Mouse (Mus musculus) gastrocnemius, adult 2 months (tissue): ENCODE measurements around the gene Garem2. TPM values are rescaled to one million over a fixed set of nuclear protein-coding genes. Genes with fewer than 3 reads are reported as not detected.

ENCODE experiments used
- DNase-seq: peaks from one replicate; pipeline ENCODE4 v3.0.0; 2022
- H3K27ac ChIP-seq: fragments of 200-600 bp; 2 replicates; pipeline ENCODE4 v1.8.1; 2022; ENCODE audit warnings: mild to moderate bottlenecking
- H3K4me3 ChIP-seq: fragments of 200-600 bp; 2 replicates; pipeline ENCODE4 v1.8.1; 2022; ENCODE audit warnings: mild to moderate bottlenecking, moderate library complexity
- CTCF ChIP-seq: fragments of 200-600 bp; IDR thresholded peaks from 2 replicates; pipeline ENCODE4 v1.8.1; 2022; ENCODE audit warnings: antibody characterized with exemption, mild to moderate bottlenecking, moderate library complexity
- intact Hi-C: fragments of 180-260 bp; cut with DNase I; formaldehyde crosslinking; loops from one replicate; pipeline ENCODE4 v1.15.1; 2025
- total RNA-seq, 2 experiments: library from RNA; stranded (reverse); gene quantifications; 2 replicates each; pipeline ENCODE4 v1.2.3; 2021

The Garem2 gene
- total RNA-seq, 2 experiments from 2014 or later: not detected

- intact Hi-C loops: loop anchor here (10.0 kb wide), 1 partner anchor 290 kb away; no protein-coding TSS in a partner anchor
- Histone ChIP-seq H3K27ac (no peak overlapping the region), H3K4me3 (peak overlapping the region; percentile 71)
- no peak for TF ChIP-seq CTCF
- no peak for DNase-seq
These were observed 9.8 kb downstream of the Garem2 start for GRCm38 (mm10) chr5:30114761-30115140.

GRCm38 (mm10) chr5:30115718-30116117, 10.8 kb downstream of the Garem2 start:
- no peak overlapping the region for H3K27ac ChIP-seq
- intact Hi-C loops: loop anchor here (10.0 kb wide), 1 partner anchor 291 kb away; no protein-coding TSS in a partner anchor
- TF ChIP-seq CTCF: peak; percentile 7; the same call in 1 of the 2 replicates
- no peak overlapping the region for H3K4me3 ChIP-seq
- DNase-seq: no peak

- intact Hi-C loops: loop anchor here (10.0 kb wide), 1 partner anchor 293 kb away; no protein-coding TSS in a partner anchor
- Histone ChIP-seq H3K27ac (no peak overlapping the region), H3K4me3 (no peak overlapping the region)
- TF ChIP-seq CTCF: no peak
- DNase-seq: no peak
These were observed 13.1 kb downstream of the Garem2 start for GRCm38 (mm10) chr5:30118018-30118417.

- no peak overlapping the region for H3K4me3 ChIP-seq
- H3K27ac ChIP-seq: no peak overlapping the region
- TF ChIP-seq CTCF: no peak
- intact Hi-C loops: loop anchor here (10.0 kb wide), 1 partner anchor 294 kb away; no protein-coding TSS in a partner anchor
- DNase-seq: no peak
These were observed 14.2 kb downstream of the Garem2 start for GRCm38 (mm10) chr5:30119163-30119562.

GRCm38 (mm10) chr5:30120106-30120505, 15.1 kb downstream of the Garem2 start:
- Histone ChIP-seq H3K4me3 (no peak overlapping the region), H3K27ac (no peak overlapping the region)
- no peak for TF ChIP-seq CTCF
- intact Hi-C loops: no loop called here
- DNase-seq: no peak

GRCm38 (mm10) chr5:30122481-30122880, 17.5 kb downstream of the Garem2 start:
- Histone ChIP-seq H3K4me3 (no peak overlapping the region), H3K27ac (no peak overlapping the region)
- no peak for DNase-seq
- intact Hi-C loops: no loop called here
- no peak for TF ChIP-seq CTCF

GRCm38 (mm10) chr5:30125587-30125986, 20.6 kb downstream of the Garem2 start:
- Histone ChIP-seq H3K27ac (no peak overlapping the region), H3K4me3 (no peak overlapping the region)
- peak; percentile 79 for TF ChIP-seq CTCF
- DNase-seq: no peak
- intact Hi-C loops: no loop called here

- Histone ChIP-seq H3K4me3 (no peak overlapping the region), H3K27ac (peak overlapping the region; percentile 3; the same call in 1 of the 2 replicates)
- no peak for DNase-seq
- intact Hi-C loops: no loop called here
- TF ChIP-seq CTCF: no peak
These were observed 21.8 kb downstream of the Garem2 start for GRCm38 (mm10) chr5:30126756-30127155.

GRCm38 (mm10) chr5:30127921-30128597, 23.1 kb downstream of the Garem2 start:
- intact Hi-C loops: no loop called here

GRCm38 (mm10) chr5:30128680-30129079, 23.7 kb downstream of the Garem2 start:
- H3K27ac ChIP-seq: no peak overlapping the region

More at GRCm38 (mm10) chr5:30127921-30128597, 23.1 kb downstream of the Garem2 start:
- Histone ChIP-seq H3K27ac (no peak overlapping the region), H3K4me3 (no peak overlapping the region)
- DNase-seq: no peak
- TF ChIP-seq CTCF: no peak

GRCm38 (mm10) chr5:30131246-30131645, 26.3 kb downstream of the Garem2 start:
- intact Hi-C loops: loop anchor here (5.0 kb wide), 1 partner anchor 46 kb away; no protein-coding TSS in a partner anchor
- Histone ChIP-seq H3K27ac (no peak overlapping the region), H3K4me3 (no peak overlapping the region)
- no peak for TF ChIP-seq CTCF
- no peak for DNase-seq

More at GRCm38 (mm10) chr5:30128680-30129079, 23.7 kb downstream of the Garem2 start:
- no peak overlapping the region for H3K4me3 ChIP-seq
- intact Hi-C loops: no loop called here
- no peak for TF ChIP-seq CTCF
- DNase-seq: no peak

- Histone ChIP-seq H3K4me3 (no peak overlapping the region), H3K27ac (no peak overlapping the region)
- no peak for TF ChIP-seq CTCF
- no peak for DNase-seq
- intact Hi-C loops: loop anchor here (5.0 kb wide), 1 partner anchor 45 kb away; no protein-coding TSS in a partner anchor
These were observed 27.2 kb downstream of the Garem2 start for GRCm38 (mm10) chr5:30132173-30132572.

GRCm38 (mm10) chr5:30135711-30136231, 30.8 kb downstream of the Garem2 start:
- no peak for TF ChIP-seq CTCF
- Histone ChIP-seq H3K4me3 (no peak overlapping the region), H3K27ac (no peak overlapping the region)
- no peak for DNase-seq
- intact Hi-C loops: no loop called here
